Mouse (Mus musculus) embryonic facial prominence, embryonic 15.5 days (tissue): ENCODE results near the gene Vmn1r44. TPM values are rescaled to one million over a fixed set of nuclear protein-coding genes. Genes with fewer than 3 reads are reported as not detected.

Experiments
- polyA plus RNA-seq: library from polyadenylated mRNA; unstranded; fragments of >200 nt; fragmentation: Nextera tagmentation; extraction: Ambion mirVana; gene quantifications from 2 replicates; pipeline ENCODE4 v1.2.1, GENCODE M21; 2015

Gene Vmn1r44
- polyA plus RNA-seq, 1 experiment from 2014 or later = not detected

Other genes with a start within 250 kb of the Vmn1r44 start
- 8.4 and 9.3 TPM in 2 replicates for gene Txnrd3, start 239.7 kb upstream of the Vmn1r44 start, polyA plus RNA-seq
- gene Vmn1r40, start 176.1 kb upstream of the Vmn1r44 start, polyA plus RNA-seq = not detected in 2 replicates
- gene Vmn1r41, start 142.9 kb upstream of the Vmn1r44 start, polyA plus RNA-seq = not detected in 2 replicates
- not detected in 2 replicates for gene Vmn1r42, start 7.2 kb upstream of the Vmn1r44 start, polyA plus RNA-seq
- gene Vmn1r43, start 7.2 kb upstream of the Vmn1r44 start, polyA plus RNA-seq = 0.03 and 0.04 TPM in 2 replicates
- not detected in 2 replicates for gene Vmn1r45, start 56.9 kb downstream of the Vmn1r44 start, polyA plus RNA-seq
- not detected in 2 replicates for gene Vmn1r46, start 85.7 kb downstream of the Vmn1r44 start, polyA plus RNA-seq
- not detected in 2 replicates for gene Vmn1r47, start 132.5 kb downstream of the Vmn1r44 start, polyA plus RNA-seq
- not detected in 2 replicates for gene Vmn1r48, start 153.2 kb downstream of the Vmn1r44 start, polyA plus RNA-seq
- gene Vmn1r49, start 194.8 kb downstream of the Vmn1r44 start, polyA plus RNA-seq = not detected in 2 replicates
- not detected in 2 replicates for gene Vmn1r50, start 217.8 kb downstream of the Vmn1r44 start, polyA plus RNA-seq
- gene Vmn1r51, start 238.9 kb downstream of the Vmn1r44 start, polyA plus RNA-seq = 0.05 TPM in 1 of 2 replicates, not detected in the other